Mouse (Mus musculus) T-helper 17 cell (primary cell): ENCODE measurements around the gene Gnb1.

Source experiments
- in situ Hi-C, 2 experiments: fragments of 300-600 bp; cut with MboI, MseI; formaldehyde crosslinking; loops; 1 replicate in 1 of 2; 2 replicates in 1 of 2; pipeline ENCODE4 v1.15.1; 2025; ENCODE audit warnings: high pct_unique_total_duplicates in 2 of 2

The Gnb1 gene

GRCm38 (mm10) chr4:155482733-155483540 lies 8.2 kb upstream of the Gnb1 start:
- in situ Hi-C loops, result loop anchor here (5.0 kb wide), 1 partner anchor 94 kb away; no protein-coding TSS in a partner anchor

GRCm38 (mm10) chr4:155485521-155485920 lies 5.6 kb upstream of the Gnb1 start:
- in situ Hi-C loops, result loop anchor here in 1 of 2 experiments (5.0 kb wide), 1 partner anchor 212 kb away; no protein-coding TSS in a partner anchor

GRCm38 (mm10) chr4:155487746-155488145 lies 3.4 kb upstream of the Gnb1 start:
- in situ Hi-C loops, result loop anchor here in 1 of 2 experiments (5.0 kb wide), 1 partner anchor 210 kb away; no protein-coding TSS in a partner anchor

- in situ Hi-C loops, result loop anchor here in 1 of 2 experiments (5.0 kb wide), 1 partner anchor 209 kb away; no protein-coding TSS in a partner anchor
Measured at GRCm38 (mm10) chr4:155488232-155489025, 2.7 kb upstream of the Gnb1 start.

- in situ Hi-C loops, result loop anchor here in 1 of 2 experiments (5.0 kb wide), 1 partner anchor 208 kb away; no protein-coding TSS in a partner anchor
Measured at GRCm38 (mm10) chr4:155489101-155489970, 1.8 kb upstream of the Gnb1 start.

GRCm38 (mm10) chr4:155490456-155490855 lies 705 bp upstream of the Gnb1 start:
- in situ Hi-C loops, result no loop called here

GRCm38 (mm10) chr4:155491529-155492130 lies 469 bp downstream of the Gnb1 start:
- in situ Hi-C loops, result no loop called here

- in situ Hi-C loops, result no loop called here
Measured at GRCm38 (mm10) chr4:155492131-155492633, 1.0 kb downstream of the Gnb1 start.

- in situ Hi-C loops, result no loop called here
Measured at GRCm38 (mm10) chr4:155494891-155495290, 3.7 kb downstream of the Gnb1 start.

- in situ Hi-C loops, result no loop called here
Measured at GRCm38 (mm10) chr4:155497963-155498362, 6.8 kb downstream of the Gnb1 start.

GRCm38 (mm10) chr4:155501126-155501525 lies 10.0 kb downstream of the Gnb1 start:
- in situ Hi-C loops, result no loop called here

GRCm38 (mm10) chr4:155505067-155505466 lies 13.9 kb downstream of the Gnb1 start:
- in situ Hi-C loops, result no loop called here

- in situ Hi-C loops, result no loop called here
Measured at GRCm38 (mm10) chr4:155505671-155506295, 14.6 kb downstream of the Gnb1 start.

GRCm38 (mm10) chr4:155508614-155509013 lies 17.5 kb downstream of the Gnb1 start:
- in situ Hi-C loops, result no loop called here

- in situ Hi-C loops, result no loop called here
Measured at GRCm38 (mm10) chr4:155510981-155511380, 19.8 kb downstream of the Gnb1 start.

- in situ Hi-C loops, result no loop called here
Measured at GRCm38 (mm10) chr4:155514810-155515209, 23.6 kb downstream of the Gnb1 start.

- in situ Hi-C loops, result no loop called here
Measured at GRCm38 (mm10) chr4:155517948-155518517, 26.9 kb downstream of the Gnb1 start.

GRCm38 (mm10) chr4:155522327-155522726 lies 31.2 kb downstream of the Gnb1 start:
- in situ Hi-C loops, result loop anchor here in 1 of 2 experiments (10.0 kb wide), 1 partner anchor 652 kb away; no protein-coding TSS in a partner anchor

GRCm38 (mm10) chr4:155525751-155526150 lies 34.6 kb downstream of the Gnb1 start:
- in situ Hi-C loops, result loop anchor here in 1 of 2 experiments (10.0 kb wide), 1 partner anchor 649 kb away; no protein-coding TSS in a partner anchor
